Mouse (Mus musculus) urinary bladder, adult 2 months (tissue): ENCODE measurements around the gene Asns. TPM values are rescaled to one million over a fixed set of nuclear protein-coding genes. Genes with fewer than 3 reads are reported as not detected.
"Not testable (repeated sequence)": the region's sequence is repeated elsewhere in the genome, so short reads cannot be mapped to it uniquely, and the experiment has no call there.

Experiments
- DNase-seq: peaks from one replicate; pipeline ENCODE4 v3.0.0; 2022; ENCODE audit warnings: low spot score
- polyA plus RNA-seq: library from polyadenylated mRNA; depleted of rRNA; stranded (reverse); fragments of >200 nt; gene quantifications from 2 replicates; pipeline ENCODE4 v1.2.3, GENCODE M21; 2012; rRNA removed

Asns gene
- polyA plus RNA-seq, 1 experiment = 21.7 TPM

DNA sequence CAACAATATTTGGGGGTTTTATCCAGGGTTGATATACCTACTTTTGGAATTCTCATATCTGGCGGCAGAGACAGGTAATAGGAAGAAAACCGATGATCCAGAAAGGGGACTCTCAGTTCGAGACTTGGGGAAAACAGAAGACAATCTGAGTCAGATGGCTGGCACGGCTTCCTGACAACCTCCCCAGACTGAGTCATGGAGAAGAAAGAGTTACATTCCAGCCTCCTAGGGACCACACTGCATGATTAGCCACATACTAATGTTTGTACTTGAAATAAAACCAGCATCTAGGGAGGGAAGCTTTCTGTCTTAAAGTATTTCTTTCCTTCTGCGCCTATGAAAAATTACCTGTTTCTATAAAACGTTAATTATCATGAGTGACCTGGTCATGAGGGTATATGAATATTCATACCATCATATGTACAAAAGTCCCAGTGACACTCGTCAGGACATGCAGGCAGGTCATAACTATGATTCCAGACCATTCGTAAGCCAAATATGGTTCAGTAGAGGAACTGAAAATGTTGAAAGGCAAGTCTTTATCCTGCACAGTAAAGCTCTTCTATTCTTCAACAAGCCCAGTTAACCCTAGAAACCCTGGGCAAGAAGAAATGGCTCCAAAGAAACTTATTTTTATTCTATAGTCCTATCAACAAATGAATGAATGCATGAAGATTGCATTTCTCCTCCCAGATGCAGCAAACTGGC, 16.7 kb downstream of the Asns start:
- no peak for DNase-seq

DNA sequence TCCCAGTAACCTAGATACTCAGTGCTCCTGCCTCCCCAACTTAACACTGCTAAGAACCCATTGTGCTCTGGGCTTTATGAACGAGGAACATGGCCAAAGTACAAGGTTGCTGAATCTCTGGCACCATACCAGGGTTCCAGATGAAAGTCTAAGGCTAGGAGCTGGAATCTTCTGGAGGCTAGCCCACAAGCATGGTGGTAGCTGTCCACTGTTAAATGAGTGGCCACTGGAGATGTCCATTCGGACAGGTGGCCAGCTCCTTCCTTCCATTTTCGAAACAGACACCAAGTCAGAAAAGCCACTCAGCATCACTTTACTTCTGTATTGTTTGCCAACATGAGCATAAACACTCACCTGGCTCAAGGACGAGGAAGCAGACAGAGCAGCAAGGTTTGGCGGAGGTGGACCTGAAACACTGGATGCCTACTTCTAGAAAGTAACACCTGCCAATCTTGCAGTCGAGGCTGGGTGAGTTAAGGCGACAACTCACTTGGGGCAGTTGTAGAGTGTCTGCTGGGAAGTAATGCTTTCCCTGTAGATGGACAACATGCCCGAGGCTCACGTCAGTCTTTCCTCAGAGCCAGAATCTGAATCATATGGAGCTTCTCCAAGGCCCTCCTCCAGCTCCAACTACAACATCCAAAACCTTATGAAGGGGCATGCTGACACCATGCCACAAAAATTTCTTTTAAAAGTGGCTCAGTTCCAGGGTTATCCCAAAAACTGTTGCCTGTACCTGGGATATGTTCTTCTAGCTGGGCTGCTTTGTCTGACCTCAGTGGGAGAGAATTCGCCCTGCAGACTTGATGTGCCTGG, 20.4 kb downstream of the Asns start:
- DNase-seq = no peak

DNA sequence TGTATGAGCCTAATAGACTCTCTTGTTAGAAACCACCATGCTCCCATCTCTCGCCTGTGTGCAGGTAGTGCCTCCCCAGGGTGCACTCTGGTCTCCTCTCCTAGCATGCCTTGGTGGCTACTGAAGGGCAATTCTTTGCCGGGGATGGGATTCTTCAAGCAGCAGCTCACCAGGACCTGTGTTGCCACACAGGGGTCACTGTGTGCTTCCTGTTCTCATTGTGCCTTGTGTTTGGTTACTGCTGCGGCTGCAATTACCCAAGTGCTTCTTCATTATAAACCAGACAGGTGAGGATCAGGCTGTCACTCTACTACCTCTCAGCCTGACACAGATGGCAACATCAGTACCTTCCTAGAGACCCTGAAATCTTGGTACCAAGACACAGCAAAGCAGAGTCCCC, 21.6 kb downstream of the Asns start:
- DNase-seq = no peak

DNA sequence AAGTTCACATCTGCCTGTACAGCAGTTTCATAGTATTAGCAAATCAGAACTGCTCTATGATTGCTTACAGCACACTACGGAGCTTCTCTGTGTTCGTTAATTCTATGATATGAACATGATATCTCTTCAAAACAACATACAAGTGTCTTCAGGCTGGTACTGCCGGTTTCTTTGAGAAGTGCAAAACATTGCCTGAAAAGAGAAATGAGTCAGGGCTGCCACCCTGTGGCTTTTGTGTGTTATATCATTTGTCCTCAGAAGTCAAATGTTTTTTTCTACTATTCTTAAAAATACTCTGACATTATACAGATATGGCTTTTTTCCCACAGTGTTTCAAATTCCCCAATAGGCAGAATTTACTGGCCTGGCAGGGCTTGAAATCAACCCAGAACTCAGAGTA, 22.5 kb downstream of the Asns start:
- no peak for DNase-seq

DNA sequence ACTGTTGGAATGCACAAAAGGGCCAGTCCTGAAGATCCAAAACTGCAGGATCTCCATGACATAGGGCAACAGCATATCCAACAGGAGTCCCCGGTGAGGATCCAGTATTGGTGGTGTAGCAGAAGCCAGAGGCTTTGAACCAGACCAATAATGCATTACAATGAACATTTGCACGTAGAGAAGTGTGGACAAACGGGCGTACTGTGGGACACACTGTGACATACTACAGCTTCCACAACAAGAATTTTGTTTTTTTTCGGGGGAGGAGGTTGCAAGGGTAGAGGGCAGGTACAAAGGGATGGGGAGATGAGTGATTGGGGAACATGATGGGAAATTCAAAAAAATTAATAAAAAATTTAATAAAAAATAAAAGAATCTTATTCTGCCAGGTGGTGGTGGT, 23.3 kb downstream of the Asns start:
- no peak for DNase-seq

DNA sequence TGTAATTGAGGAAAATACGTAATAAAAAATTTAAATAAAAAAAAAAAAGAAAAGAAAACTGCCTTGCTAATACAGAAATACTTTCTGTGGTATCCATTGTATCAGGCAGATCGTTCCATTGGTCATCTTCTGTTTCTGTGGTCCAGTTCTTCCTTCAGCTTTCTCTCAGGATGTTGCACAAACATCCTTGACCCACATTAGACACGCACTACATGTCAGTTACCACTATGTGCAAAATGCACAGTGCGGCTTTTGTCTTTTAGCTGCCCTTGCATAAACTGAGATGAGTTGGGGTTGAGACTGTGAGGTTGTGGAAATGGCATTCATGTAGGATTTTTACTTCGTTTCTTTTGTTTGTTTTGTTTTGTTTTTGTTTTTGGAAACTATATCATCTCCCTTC, 24.7 kb downstream of the Asns start:
- no peak for DNase-seq

DNA sequence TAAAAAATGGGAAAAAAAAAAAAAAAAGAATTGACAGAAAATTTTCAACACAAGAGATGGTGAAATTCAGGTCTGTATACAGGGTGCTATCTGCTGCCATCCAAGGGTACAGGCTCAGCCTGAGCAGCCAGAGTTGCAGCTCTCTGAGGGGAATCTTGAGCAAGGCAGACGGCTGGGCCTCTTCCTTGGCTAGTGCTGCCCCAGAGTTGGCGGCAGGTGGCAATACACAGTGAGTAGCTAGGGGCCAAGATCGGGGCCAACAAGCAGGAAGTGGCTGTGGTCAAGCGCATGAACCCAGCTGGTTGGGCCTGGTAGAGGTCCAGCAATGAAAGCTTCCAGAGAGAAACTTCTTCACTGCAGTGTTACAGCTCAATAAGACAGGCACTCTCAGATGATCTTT, 27.2 kb downstream of the Asns start:
- DNase-seq = not testable (repeated sequence)

DNA sequence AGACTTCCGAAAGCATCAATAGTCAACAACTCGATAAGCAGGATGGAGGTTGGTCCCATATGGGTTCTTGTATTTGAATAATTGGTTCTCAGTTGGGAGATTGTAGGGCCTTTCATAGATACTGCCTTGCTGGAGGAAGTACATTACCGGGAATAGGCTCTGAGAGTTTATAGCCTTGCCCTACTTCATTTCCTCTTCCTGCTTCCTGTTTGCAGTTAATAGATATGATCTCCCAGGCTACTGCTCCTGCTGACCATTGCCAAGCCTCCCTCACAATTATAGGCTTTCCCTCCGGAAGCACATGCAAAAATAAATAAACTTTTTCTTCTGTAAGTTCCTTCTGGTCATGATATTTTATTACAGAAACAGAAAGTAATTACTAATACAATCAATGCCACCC, 31.6 kb downstream of the Asns start:
- DNase-seq = no peak

DNA sequence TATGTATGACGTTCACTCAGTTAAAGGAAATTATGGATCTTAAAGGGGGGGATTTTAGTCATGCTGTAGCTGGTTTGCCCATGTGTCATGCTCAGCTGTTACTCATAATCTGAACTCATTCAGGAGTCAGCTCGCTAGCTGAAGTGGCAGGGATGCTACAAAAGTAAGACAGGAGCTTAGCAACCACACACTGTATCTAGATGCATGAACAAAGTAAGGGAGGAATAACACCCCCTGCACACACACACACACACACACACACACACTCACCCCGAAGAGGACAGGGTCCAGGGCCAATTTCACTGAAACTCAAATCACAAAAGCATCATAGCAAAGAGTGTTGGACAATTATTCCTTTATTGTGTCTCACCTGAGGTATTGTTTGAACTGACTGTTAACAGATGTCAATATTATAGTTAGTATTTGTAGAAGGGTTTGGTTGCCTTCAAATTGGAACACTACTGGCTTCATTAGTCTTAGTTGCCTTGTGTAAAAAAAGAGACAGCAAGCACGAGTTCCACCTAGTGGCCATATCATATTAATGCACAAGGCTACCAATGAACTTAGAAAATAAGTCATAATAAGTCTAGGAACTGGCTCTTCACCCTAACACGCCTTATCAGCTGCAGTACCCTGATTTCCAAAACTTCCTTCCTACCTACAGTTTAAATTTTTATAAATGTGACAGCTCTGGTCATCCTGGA, 32.5 kb downstream of the Asns start:
- no peak for DNase-seq

DNA sequence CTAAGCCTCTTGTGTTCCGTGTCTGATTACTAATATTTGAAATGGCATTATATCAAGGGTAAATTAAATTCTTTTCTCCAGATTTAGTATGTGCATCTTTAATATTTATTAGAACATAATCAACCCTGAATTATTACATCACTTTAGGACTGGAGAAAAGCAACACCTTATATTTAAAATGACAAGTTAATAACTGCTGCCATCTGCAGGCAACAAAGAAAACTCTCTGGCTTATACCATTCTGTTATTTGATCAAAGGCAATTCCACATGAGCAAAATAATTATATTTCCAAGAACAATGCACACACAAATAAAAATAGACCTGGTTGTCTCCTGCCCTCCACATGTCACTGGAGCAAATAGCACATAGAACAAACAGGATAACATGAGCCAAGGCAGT, 36.5 kb downstream of the Asns start:
- DNase-seq = no peak

DNA sequence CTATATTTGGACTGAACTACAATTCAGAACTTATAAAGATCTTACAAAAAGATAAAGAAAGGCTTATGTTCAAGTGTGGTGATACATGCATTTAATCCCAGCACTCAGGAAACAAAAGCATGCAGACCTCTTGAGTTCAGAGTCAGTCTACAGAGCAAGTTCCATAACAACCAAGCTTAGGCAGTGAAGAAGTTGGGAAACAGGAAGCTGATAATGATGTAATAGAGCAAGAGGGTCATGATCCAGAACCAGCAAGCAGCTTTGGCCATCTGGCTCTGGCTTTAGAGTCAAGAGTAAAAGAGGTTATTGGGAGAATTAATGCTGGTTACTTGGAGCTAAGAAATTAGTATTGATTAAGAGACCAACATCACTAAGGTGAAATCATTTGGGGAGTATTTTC, 44.6 kb downstream of the Asns start:
- no peak for DNase-seq

Other genes starting within 250 kb of the Asns start
- 0.18 and 0.19 TPM in 2 replicates for gene Tac1, start 138.4 kb downstream of the Asns start, polyA plus RNA-seq
- 19.3 and 22.1 TPM in 2 replicates for gene C1galt1, start 151.6 kb upstream of the Asns start, polyA plus RNA-seq